Mouse (Mus musculus) heart, postnatal 36 days (tissue): ENCODE data around the gene Amigo1. TPM values are rescaled to one million over a fixed set of nuclear protein-coding genes. Genes with fewer than 3 reads are reported as not detected.
A peak's percentile ranks its signal among the peaks of the same experiment; 100 is the strongest.
"Not testable (repeated sequence)": the region's sequence is repeated elsewhere in the genome, so short reads cannot be mapped to it uniquely, and the experiment has no call there.

Experiments used
- DNase-seq, 2 experiments: peaks; one replicate each; pipeline ENCODE4 v3.0.0; 2021 to 2022
- intact Hi-C: fragments of 180-260 bp; cut with DNase I; formaldehyde crosslinking; loops from one replicate; pipeline ENCODE4 v1.15.1; 2025
- total RNA-seq, 2 experiments: library from RNA; stranded (reverse); gene quantifications; 2 replicates each; pipeline ENCODE4 v1.2.3; 2021

The Amigo1 gene
- total RNA-seq, 2 experiments from 2014 or later, result 15.1 to 15.5 TPM

DNA sequence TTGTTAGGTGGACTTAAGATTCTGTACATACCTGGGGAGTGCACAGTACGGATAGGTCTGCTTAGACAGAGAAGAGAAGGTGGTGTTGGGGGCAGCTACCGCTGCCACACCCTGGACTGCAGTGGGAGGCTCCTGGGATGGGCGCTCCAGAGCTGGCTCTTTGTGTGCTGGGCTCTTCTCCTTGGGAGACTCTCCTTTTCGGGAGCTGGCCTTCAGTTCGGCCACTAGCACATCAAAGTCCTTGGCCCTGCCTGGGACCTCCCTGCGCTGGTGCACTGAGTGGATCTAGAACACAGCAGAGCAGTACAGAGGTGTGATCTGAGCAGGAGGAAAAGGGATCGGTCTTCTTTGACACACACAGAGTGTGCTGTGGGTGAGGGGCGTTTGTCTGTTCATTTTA lies 19.5 kb downstream of the Amigo1 start:
- no peak for DNase-seq
- intact Hi-C loops, result loop anchor here (10.0 kb wide), 1 partner anchor 349 kb away; no protein-coding TSS in a partner anchor

DNA sequence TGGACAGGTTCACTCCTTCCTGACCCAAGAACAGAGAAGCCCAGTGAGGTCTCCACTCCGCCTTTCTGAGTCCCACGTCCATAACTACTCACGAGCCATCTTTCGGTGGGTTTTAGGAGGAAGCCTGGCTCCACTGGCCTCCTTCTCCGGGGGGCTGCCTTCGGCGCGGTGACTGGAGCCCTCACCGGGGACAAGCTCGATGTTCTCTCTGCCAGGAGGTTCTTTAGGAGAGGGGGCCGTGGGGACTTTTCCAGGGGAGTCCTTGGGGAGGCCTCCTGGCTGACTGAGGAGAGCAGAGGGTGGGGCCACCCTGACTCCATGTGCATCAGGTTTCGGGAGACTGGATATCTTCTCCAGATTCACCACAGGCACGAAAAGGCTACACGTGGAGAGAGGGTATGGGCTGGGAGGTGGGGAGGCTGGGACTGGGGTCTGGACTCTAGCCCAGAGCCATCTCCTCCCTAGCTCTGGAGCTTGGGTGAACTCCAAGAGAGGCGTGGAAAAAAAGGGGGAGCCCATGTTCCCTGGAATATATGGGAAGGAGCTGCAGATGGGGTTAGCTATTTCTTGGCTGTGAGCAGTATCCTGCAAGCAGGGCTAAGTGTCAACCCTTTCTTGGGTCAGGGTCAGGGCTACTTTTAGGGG lies 20.7 kb downstream of the Amigo1 start:
- intact Hi-C loops, result loop anchor here (10.0 kb wide), 1 partner anchor 348 kb away; no protein-coding TSS in a partner anchor
- DNase-seq, result no peak

DNA sequence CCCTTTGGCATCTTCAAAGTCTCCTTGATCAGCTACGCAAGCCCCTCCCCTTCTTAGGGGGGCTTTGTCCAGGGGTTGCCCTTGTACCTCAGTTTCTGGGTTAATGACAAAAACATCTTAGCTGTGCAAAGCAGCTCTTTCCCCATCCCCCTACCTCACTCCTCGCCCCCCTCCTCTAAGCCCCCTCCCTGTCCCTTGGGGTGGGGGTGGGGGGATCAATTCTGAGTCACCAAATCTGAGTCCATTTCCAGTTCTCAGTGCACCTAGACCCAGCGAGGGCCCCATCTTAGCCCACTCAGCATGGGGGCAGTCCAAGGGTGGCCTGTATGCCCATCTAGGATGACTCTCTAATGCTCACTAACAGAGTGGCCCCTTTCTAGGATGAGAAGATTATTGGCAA lies 22.9 kb downstream of the Amigo1 start:
- no peak for DNase-seq
- intact Hi-C loops, result loop anchor here (10.0 kb wide), 1 partner anchor 346 kb away; no protein-coding TSS in a partner anchor

DNA sequence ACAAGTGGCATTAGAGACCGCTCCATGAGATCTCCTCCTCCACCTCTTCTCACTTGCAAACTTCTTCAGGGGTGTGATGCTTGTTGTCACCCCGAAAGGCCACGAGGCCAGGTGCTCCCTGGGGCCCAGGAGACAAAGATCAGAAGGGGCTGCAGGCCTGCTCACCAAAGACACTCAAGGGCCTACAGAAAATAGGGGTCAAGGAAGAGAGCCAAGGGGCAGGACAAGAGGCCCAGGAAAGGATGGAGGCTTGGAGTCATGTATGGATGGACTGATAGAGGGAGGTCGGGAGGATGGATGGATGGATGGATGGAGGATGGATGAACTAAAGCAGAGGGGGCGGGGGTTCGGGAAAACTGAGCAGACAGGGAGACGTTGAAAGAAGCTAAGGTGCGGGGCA lies 23.4 kb downstream of the Amigo1 start:
- DNase-seq, result no peak
- intact Hi-C loops, result loop anchor here (10.0 kb wide), 1 partner anchor 345 kb away; no protein-coding TSS in a partner anchor

GRCm38 (mm10) chr3:108209946-108210770 lies 24.0 kb downstream of the Amigo1 start:
- DNase-seq, result peak; percentile 89 to 92
- intact Hi-C loops, result loop anchor here (2.0 to 10.0 kb wide), 2 partner anchors 47 to 345 kb away; partner anchors contain the start of gene Psma5

- DNase-seq, result no peak
- intact Hi-C loops, result loop anchor here (2.0 kb wide), 1 partner anchor 46 kb away; the partner anchor contains the start of gene Psma5
Measured at GRCm38 (mm10) chr3:108210771-108211139, 24.6 kb downstream of the Amigo1 start, which contains the start of gene Atxn7l2. Gene Atxn7l2, minus strand, starts transcription at chr3:108210934.

DNA sequence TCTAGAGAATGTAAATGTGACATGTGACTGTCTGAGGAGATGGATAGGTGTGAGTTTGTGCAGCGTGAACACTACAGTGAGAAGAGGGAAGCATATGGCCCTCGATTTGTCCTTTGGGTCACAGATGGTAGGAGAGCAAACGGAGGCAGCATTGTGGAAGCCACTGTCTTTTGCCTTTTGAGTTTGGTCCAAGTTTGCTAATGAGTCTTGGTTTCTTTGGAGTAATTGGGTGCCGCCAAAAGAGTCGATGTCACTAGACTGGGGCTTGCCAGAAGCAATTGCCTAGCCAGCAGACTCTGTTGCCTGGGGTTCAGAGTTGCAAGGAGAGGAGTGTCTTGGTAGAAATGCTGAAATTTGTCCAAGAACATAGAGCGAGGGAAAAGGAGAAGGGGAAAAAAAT lies 25.7 kb downstream of the Amigo1 start:
- no peak for DNase-seq
- intact Hi-C loops, result loop anchor here (2.0 kb wide), 1 partner anchor 45 kb away; the partner anchor contains the start of gene Psma5

GRCm38 (mm10) chr3:108212406-108212805 lies 26.3 kb downstream of the Amigo1 start:
- no peak for DNase-seq
- intact Hi-C loops, result no loop called here

DNA sequence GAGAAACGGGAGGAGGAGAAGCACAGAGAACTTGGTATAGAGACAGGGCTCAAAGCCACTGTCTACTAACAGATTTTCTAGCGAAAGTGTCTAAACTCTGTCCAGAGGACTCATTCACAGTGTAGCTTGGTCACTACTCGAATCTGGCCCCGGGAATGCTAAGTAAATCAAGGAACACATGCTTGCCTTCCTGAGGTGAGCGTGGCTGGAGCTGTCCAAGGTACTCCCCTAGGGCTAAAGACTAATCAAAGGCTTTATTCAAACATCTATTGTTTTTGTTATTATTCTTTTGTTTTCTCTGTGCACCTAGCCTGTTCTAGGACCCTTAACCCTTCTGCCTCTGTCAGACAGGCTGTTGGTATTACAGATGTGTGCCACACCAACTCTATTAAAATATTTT lies 28.6 kb downstream of the Amigo1 start:
- DNase-seq, result no peak
- intact Hi-C loops, result no loop called here

DNA sequence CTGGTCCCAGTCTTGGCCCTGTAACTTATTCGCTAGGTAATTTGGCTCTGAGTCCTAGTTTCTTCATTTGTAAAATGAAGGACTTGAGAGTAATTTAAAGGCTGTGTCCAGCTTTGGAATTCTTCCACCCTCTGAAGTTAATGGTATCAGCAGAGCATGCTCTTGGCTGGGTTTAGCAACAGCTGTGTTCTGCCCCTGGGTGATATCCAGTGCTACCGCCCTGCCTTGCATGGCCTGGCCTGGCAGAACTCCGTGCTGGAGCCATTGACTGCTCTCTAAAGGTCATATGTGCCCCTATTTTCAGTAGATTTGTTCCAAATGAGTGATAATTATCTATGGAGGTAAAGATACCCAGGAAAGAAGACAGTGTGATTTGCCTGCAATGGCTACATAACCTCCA lies 34.5 kb downstream of the Amigo1 start:
- intact Hi-C loops, result no loop called here
- no peak for DNase-seq

DNA sequence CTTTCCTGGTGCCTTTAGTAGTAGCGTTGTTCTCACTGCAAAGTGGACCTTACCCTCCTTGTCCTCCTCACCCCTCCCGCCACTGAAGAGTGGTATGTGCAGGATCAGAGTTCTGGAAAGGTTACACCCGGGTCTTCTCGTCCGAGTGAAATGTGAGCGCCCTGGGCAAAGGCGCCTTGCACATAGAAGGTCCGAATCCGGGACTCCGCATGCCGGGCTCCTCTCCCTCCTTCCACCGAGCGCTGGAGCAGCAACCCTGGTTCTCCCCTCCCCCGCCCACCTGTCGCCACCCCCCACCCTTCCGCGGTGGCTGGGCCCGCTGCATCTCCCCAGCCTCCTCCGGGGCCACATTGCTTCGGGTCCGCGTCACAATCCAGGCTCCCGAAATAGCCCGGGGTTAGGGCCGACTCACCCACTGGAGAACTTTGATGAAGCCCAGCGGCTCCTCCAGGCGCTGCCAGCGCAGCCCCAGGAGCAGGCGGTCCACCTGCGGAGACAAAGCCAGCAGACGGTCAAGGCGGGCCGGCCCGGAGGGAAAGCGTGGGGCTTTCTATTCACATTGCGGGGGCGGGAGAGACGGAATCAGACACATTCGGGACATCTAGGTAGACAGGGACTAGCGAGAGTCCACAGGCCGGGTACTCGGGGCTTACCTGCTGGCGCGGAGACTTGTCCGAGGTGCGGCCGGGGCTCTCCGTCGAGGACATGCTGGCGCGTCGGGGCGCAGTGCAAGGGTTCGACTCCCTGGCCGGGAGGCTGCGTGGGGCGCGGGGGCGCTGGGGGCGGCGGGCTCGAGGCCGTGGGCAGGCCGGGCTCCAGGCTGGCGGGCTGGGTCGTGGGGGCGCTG lies 39.8 kb downstream of the Amigo1 start:
- intact Hi-C loops, result no loop called here
- DNase-seq, result no peak

GRCm38 (mm10) chr3:108226558-108227350 lies 40.6 kb downstream of the Amigo1 start, which contains the start of gene Sypl2:
Gene Sypl2, minus strand, starts transcription at chr3:108226648.
- DNase-seq, result peak; percentile 35 to 41
- intact Hi-C loops, result no loop called here

DNA sequence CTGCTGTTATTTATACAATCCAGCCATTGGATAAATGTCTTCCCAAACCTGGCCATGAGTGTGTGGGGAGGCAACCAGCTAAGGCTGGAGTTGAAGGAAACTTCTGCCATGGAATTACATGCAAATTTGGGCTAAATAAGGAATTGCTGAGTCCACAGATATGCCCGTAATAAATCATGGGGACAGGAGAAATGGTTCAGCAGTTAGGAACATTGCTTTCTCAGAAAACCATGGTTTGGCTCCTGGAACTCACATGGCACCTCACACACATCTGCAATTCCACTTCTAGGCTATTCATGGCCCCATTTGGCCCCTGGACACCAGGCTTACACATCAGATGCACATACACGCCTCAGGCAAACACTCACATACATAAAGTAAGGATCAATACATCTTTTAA lies 41.4 kb downstream of the Amigo1 start:
- intact Hi-C loops, result no loop called here
- DNase-seq, result no peak

- intact Hi-C loops, result no loop called here
Measured at GRCm38 (mm10) chr3:108231646-108232045, 45.5 kb downstream of the Amigo1 start.

DNA sequence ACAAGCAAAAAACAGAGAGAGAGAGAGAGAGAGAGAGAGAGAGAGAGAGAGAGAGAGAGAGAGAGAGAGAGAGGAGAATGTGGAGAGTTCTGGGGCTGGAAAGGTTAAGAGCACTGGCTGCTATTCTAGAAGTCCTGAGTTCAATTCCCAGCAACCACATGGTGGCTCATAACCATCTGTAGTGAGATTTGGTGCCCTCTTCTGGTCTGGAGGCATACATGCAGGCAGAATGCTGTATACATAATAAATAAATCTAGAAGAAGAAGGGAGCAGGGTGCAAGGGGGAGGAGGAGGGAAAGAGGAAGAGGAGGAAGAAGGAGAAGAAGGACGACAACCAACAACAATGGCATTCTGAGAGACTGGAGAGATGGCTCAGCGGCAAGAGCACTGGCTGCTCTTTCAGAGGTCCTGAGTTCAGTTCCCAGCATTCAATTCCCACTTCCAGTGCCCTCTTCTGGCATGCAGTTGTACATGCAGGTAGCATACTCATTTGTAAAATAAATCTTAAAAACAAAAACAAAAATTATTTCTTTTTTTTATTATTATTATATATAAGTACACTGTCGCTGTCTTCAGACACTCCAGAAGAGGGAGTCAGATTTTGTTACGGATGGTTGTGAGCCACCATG lies 51.5 kb downstream of the Amigo1 start:
- intact Hi-C loops, DNase-seq: not testable (repeated sequence)

More at GRCm38 (mm10) chr3:108231646-108232045, 45.5 kb downstream of the Amigo1 start:
- DNase-seq, result no peak

DNA sequence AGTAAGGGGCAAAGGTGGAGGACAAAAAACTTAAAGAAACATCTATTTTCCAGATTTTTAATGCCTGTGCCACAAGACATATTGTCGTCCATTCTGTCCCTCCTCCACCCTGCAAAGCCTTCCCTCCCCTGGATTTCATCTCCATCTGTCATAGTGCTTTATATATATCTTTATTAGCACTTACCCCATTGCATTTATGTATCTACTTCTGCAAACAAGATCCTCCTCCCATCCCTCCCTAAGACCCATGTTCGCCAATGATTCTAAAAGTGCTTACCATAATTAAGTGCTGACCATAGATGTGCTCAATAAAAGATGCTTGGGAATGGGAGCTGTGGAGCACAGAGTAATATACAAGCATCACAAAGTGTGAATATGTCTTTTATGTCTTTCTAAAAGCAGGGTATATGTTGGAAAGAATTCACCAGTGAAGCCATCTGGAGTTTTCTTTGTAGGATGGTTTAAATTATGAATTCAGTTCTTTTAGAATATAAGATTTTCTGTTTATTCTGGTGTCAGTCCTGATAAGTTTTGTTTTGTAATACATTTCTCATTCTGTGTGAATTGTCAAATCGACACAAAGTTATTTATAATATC lies 55.2 kb downstream of the Amigo1 start:
- intact Hi-C loops, result no loop called here
- DNase-seq, result no peak
